Mouse (Mus musculus) midbrain, embryonic 10.5 days (tissue): ENCODE data around the gene Pde8a. TPM values are rescaled to one million over a fixed set of nuclear protein-coding genes. Genes with fewer than 3 reads are reported as not detected.

Experiments used
- DNase-seq: peaks from one replicate; pipeline ENCODE4 v3.0.0-alpha.2; 2017; ENCODE audit warnings: low spot score
- H3K27ac ChIP-seq: fragments of 300-500 bp; sonication (generic); replicated peaks from 2 replicates; pipeline ENCODE4 v1.5.1; 2016; ENCODE audit warnings: mild to moderate bottlenecking
- H3K27me3 ChIP-seq: fragments of 300-500 bp; sonication (generic); 2 replicates; pipeline ENCODE4 v1.6.1; 2016; ENCODE audit warnings: low read depth, mild to moderate bottlenecking; ENCODE audit not compliant: poor library complexity, severe bottlenecking
- H3K36me3 ChIP-seq: fragments of 300-500 bp; sonication (generic); 2 replicates; pipeline ENCODE4 v1.6.1; 2016; ENCODE audit warnings: mild to moderate bottlenecking, moderate library complexity
- H3K4me1 ChIP-seq: fragments of 300-500 bp; sonication (generic); 2 replicates; pipeline ENCODE4 v1.6.1; 2016
- H3K4me3 ChIP-seq: fragments of 300-500 bp; sonication (generic); 2 replicates; pipeline ENCODE4 v1.5.1; 2016; ENCODE audit warnings: mild to moderate bottlenecking, moderate library complexity
- H3K9me3 ChIP-seq: fragments of 300-500 bp; sonication (generic); replicated peaks from 2 replicates; pipeline ENCODE4 v1.6.1; 2016; ENCODE audit warnings: mild to moderate bottlenecking
- WGBS: fragments of 180-500 bp; shearing (Covaris S2); methylation state at CpG from one replicate; pipeline ENCODE4 v1.1.7; 2016; 5-methylcytosine and 5-hydroxymethylcytosine counted together
- polyA plus RNA-seq: library from polyadenylated mRNA; unstranded; fragments of >200 nt; fragmentation: Nextera tagmentation; extraction: Ambion mirVana; gene quantifications from 2 replicates; pipeline ENCODE4 v1.2.1, GENCODE M21; 2016

The Pde8a gene
- polyA plus RNA-seq, 1 experiment from 2014 or later: 1.8 TPM

- H3K4me3 ChIP-seq: peak overlapping the region; percentile 20; the same call in 1 of the 2 replicates
- peaks cover 71% of the 10 kb centered on the region for H3K36me3 ChIP-seq
- no peaks in the 10 kb centered on the region for H3K9me3 ChIP-seq
- peaks cover 30% of the 10 kb centered on the region for H3K4me1 ChIP-seq
- DNase-seq: peak; percentile 73
- 53% methylated on average over 18 of the region's 18 CpGs for WGBS
- H3K27ac ChIP-seq: peak overlapping the region; percentile 81
- no peaks in the 10 kb centered on the region for H3K27me3 ChIP-seq
Observed at GRCm38 (mm10) chr7:81335705-81336431, 122.5 kb downstream of the Pde8a start.

GRCm38 (mm10) chr7:81336432-81336786, 123.0 kb downstream of the Pde8a start:
- H3K4me3 ChIP-seq: 0 out of 2 replicates have a peak overlapping the region, but pooled peaks have one; percentile 20
- WGBS: 38% methylated on average over 8 of the region's 8 CpGs
- H3K36me3 ChIP-seq: peaks cover 76% of the 10 kb centered on the region

GRCm38 (mm10) chr7:81337785-81338521, 124.6 kb downstream of the Pde8a start:
- Histone ChIP-seq H3K9me3 (no peaks in the 10 kb centered on the region), H3K4me3 (no peak overlapping the region), H3K36me3 (peaks cover 81% of the 10 kb centered on the region), H3K27ac (no peak overlapping the region), H3K27me3 (no peaks in the 10 kb centered on the region), H3K4me1 (peaks cover 26% of the 10 kb centered on the region)
- WGBS: 94% methylated on average over 21 of the region's 21 CpGs
- no peak for DNase-seq

More at GRCm38 (mm10) chr7:81336432-81336786, 123.0 kb downstream of the Pde8a start:
- peaks cover 25% of the 10 kb centered on the region for H3K4me1 ChIP-seq
- DNase-seq: peak; percentile 71
- peak overlapping the region; percentile 81 for H3K27ac ChIP-seq
- H3K27me3 ChIP-seq: no peaks in the 10 kb centered on the region
- no peaks in the 10 kb centered on the region for H3K9me3 ChIP-seq

GRCm38 (mm10) chr7:81338522-81338873, 125.1 kb downstream of the Pde8a start:
- no peak for DNase-seq
- no peaks in the 10 kb centered on the region for H3K9me3 ChIP-seq
- H3K27ac ChIP-seq: no peak overlapping the region
- H3K36me3 ChIP-seq: peaks cover 81% of the 10 kb centered on the region
- 91% methylated on average over 3 of the region's 3 CpGs for WGBS
- no peaks in the 10 kb centered on the region for H3K27me3 ChIP-seq
- H3K4me1 ChIP-seq: peaks cover 32% of the 10 kb centered on the region
- H3K4me3 ChIP-seq: no peak overlapping the region

- no peaks in the 10 kb centered on the region for H3K27me3 ChIP-seq
- peak; percentile 70 for DNase-seq
- no peak overlapping the region for H3K4me3 ChIP-seq
- H3K9me3 ChIP-seq: no peaks in the 10 kb centered on the region
- H3K36me3 ChIP-seq: peaks cover 87% of the 10 kb centered on the region
- H3K4me1 ChIP-seq: peaks cover 38% of the 10 kb centered on the region
- H3K27ac ChIP-seq: no peak overlapping the region
- WGBS: 87% methylated on average over 4 of the region's 4 CpGs
Observed at GRCm38 (mm10) chr7:81339783-81340182, 126.4 kb downstream of the Pde8a start.

GRCm38 (mm10) chr7:81341563-81341962, 128.2 kb downstream of the Pde8a start:
- DNase-seq: no peak
- 55% methylated on average over 3 of the region's 3 CpGs for WGBS
- H3K27ac ChIP-seq: no peak overlapping the region
- no peaks in the 10 kb centered on the region for H3K27me3 ChIP-seq
- no peak overlapping the region for H3K4me3 ChIP-seq
- peaks cover 75% of the 10 kb centered on the region for H3K36me3 ChIP-seq
- H3K4me1 ChIP-seq: peaks cover 24% of the 10 kb centered on the region
- H3K9me3 ChIP-seq: no peaks in the 10 kb centered on the region

GRCm38 (mm10) chr7:81342356-81343094, 129.1 kb downstream of the Pde8a start:
- 75% methylated on average over 8 of the region's 8 CpGs for WGBS
- H3K36me3 ChIP-seq: peaks cover 67% of the 10 kb centered on the region
- no peaks in the 10 kb centered on the region for H3K27me3 ChIP-seq
- peaks cover 21% of the 10 kb centered on the region for H3K4me1 ChIP-seq
- DNase-seq: no peak
- peak overlapping the region; percentile 30; the same call in 1 of the 2 replicates for H3K27ac ChIP-seq
- H3K9me3 ChIP-seq: no peaks in the 10 kb centered on the region
- H3K4me3 ChIP-seq: peak overlapping the region; percentile 99

GRCm38 (mm10) chr7:81343316-81343715, 129.9 kb downstream of the Pde8a start:
- Histone ChIP-seq H3K4me1 (peaks cover 21% of the 10 kb centered on the region), H3K4me3 (peak overlapping the region; percentile 99), H3K27me3 (no peaks in the 10 kb centered on the region), H3K36me3 (peaks cover 59% of the 10 kb centered on the region), H3K27ac (peak overlapping the region; percentile 30), H3K9me3 (no peaks in the 10 kb centered on the region)
- 53% methylated on average over 8 of the region's 8 CpGs for WGBS
- no peak for DNase-seq

GRCm38 (mm10) chr7:81343831-81344230, 130.4 kb downstream of the Pde8a start:
- 23% methylated on average over 10 of the region's 10 CpGs for WGBS
- H3K36me3 ChIP-seq: peaks cover 54% of the 10 kb centered on the region
- peaks cover 21% of the 10 kb centered on the region for H3K4me1 ChIP-seq
- H3K27me3 ChIP-seq: no peaks in the 10 kb centered on the region
- no peak for DNase-seq
- H3K27ac ChIP-seq: peak overlapping the region; percentile 97
- H3K9me3 ChIP-seq: no peaks in the 10 kb centered on the region
- peak overlapping the region; percentile 99 for H3K4me3 ChIP-seq

- Histone ChIP-seq H3K4me1 (peaks cover 21% of the 10 kb centered on the region), H3K4me3 (peak within 1 kb of the TSS; percentile 99), H3K27me3 (no peaks in the 10 kb centered on the region), H3K36me3 (peaks cover 44% of the 10 kb centered on the region), H3K9me3 (no peaks in the 10 kb centered on the region), H3K27ac (peak within 1 kb of the TSS; percentile 97)
- WGBS: under 1% methylated on average over 85 of the region's 85 CpGs
- DNase-seq: peak; percentile 95
Observed at GRCm38 (mm10) chr7:81344544-81345446, 131.4 kb downstream of the Pde8a start, which contains the start of gene Rps17. Gene Rps17, minus strand, starts transcription at chr7:81345254.

- Histone ChIP-seq H3K4me3 (peak overlapping the region; percentile 99), H3K9me3 (no peaks in the 10 kb centered on the region), H3K4me1 (peaks cover 21% of the 10 kb centered on the region), H3K36me3 (peaks cover 36% of the 10 kb centered on the region), H3K27ac (peak overlapping the region; percentile 97), H3K27me3 (no peaks in the 10 kb centered on the region)
- 62% methylated on average over 15 of the region's 15 CpGs for WGBS
- no peak for DNase-seq
Observed at GRCm38 (mm10) chr7:81345447-81346170, 132.2 kb downstream of the Pde8a start.
